Mouse (Mus musculus) limb, embryonic 10.5 days (tissue): ENCODE measurements around the gene Plekho1. TPM values are rescaled to one million over a fixed set of nuclear protein-coding genes. Genes with fewer than 3 reads are reported as not detected.

Experiments
- DNase-seq: peaks from one replicate; pipeline ENCODE4 v3.0.0-alpha.2; 2017; ENCODE audit warnings: low spot score
- H3K27ac ChIP-seq: fragments of 300-500 bp; sonication (generic); 2 replicates; pipeline ENCODE4 v1.5.1; 2016; ENCODE audit warnings: mild to moderate bottlenecking
- H3K27me3 ChIP-seq: fragments of 300-500 bp; sonication (generic); 2 replicates; pipeline ENCODE4 v1.6.1; 2016; ENCODE audit warnings: low read depth, mild to moderate bottlenecking; ENCODE audit not compliant: poor library complexity, severe bottlenecking
- H3K36me3 ChIP-seq: fragments of 300-500 bp; sonication (generic); 2 replicates; pipeline ENCODE4 v1.6.1; 2016; ENCODE audit warnings: mild to moderate bottlenecking, moderate library complexity
- H3K4me1 ChIP-seq: fragments of 300-500 bp; sonication (generic); 2 replicates; pipeline ENCODE4 v1.6.1; 2016
- H3K4me3 ChIP-seq: fragments of 300-500 bp; sonication (generic); 2 replicates; pipeline ENCODE4 v1.5.1; 2016; ENCODE audit warnings: mild to moderate bottlenecking, moderate library complexity
- H3K9me3 ChIP-seq: fragments of 300-500 bp; sonication (generic); replicated peaks from 2 replicates; pipeline ENCODE4 v1.6.1; 2016; ENCODE audit warnings: mild to moderate bottlenecking
- WGBS: fragments of 180-500 bp; shearing (Covaris S2); methylation state at CpG from one replicate; pipeline ENCODE4 v1.1.7; 2016; 5-methylcytosine and 5-hydroxymethylcytosine counted together
- polyA plus RNA-seq: library from polyadenylated mRNA; unstranded; fragments of >200 nt; fragmentation: Nextera tagmentation; extraction: Ambion mirVana; gene quantifications from 2 replicates; pipeline ENCODE4 v1.2.1, GENCODE M21; 2016

Gene Plekho1
- polyA plus RNA-seq, 1 experiment from 2014 or later = 81.9 TPM

GRCm38 (mm10) chr3:96029336-96029735 is 33.5 kb upstream of the Plekho1 start:
- DNase-seq = no peak
- Histone ChIP-seq H3K4me3 (no peak overlapping the region), H3K9me3 (no peaks in the 10 kb centered on the region), H3K4me1 (no peaks in the 10 kb centered on the region), H3K27ac (no peak overlapping the region), H3K27me3 (no peaks in the 10 kb centered on the region), H3K36me3 (0 out of 2 replicates have a peak, but pooled peaks cover 6% of the 10 kb centered on the region)
- 90% methylated on average over 3 of the region's 3 CpGs for WGBS

DNA sequence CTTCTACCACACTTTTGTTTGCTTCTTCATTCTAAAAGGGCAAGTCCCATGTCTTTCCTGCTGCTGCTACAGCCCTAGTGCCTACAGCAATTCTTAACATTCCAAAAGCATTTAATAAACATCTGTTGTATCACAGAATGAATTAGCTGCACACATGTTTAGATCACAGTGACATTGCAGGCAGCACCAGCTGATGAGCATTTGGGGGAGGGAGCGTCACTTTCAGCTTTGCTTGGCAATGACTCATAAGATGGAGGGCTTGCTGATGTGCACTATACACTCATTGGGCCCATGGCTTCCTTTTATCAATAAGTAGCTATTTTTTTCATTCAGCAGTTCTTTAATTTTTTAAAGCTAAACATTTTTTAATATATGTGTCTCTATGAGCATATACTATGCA is 32.1 kb upstream of the Plekho1 start:
- Histone ChIP-seq H3K27ac (no peak overlapping the region), H3K4me3 (no peak overlapping the region), H3K36me3 (0 out of 2 replicates have a peak, but pooled peaks cover 3% of the 10 kb centered on the region), H3K9me3 (no peaks in the 10 kb centered on the region), H3K27me3 (no peaks in the 10 kb centered on the region), H3K4me1 (no peaks in the 10 kb centered on the region)
- WGBS = 87% methylated on average over 1 of the region's 1 CpGs
- DNase-seq = no peak

GRCm38 (mm10) chr3:96027145-96027544 is 31.3 kb upstream of the Plekho1 start:
- H3K36me3 ChIP-seq = 0 out of 2 replicates have a peak, but pooled peaks cover 3% of the 10 kb centered on the region
- 80% methylated on average over 1 of the region's 1 CpGs for WGBS
- no peak for DNase-seq
- H3K9me3 ChIP-seq = no peaks in the 10 kb centered on the region
- H3K4me1 ChIP-seq = no peaks in the 10 kb centered on the region
- no peak overlapping the region for H3K27ac ChIP-seq
- H3K4me3 ChIP-seq = no peak overlapping the region
- H3K27me3 ChIP-seq = no peaks in the 10 kb centered on the region

DNA sequence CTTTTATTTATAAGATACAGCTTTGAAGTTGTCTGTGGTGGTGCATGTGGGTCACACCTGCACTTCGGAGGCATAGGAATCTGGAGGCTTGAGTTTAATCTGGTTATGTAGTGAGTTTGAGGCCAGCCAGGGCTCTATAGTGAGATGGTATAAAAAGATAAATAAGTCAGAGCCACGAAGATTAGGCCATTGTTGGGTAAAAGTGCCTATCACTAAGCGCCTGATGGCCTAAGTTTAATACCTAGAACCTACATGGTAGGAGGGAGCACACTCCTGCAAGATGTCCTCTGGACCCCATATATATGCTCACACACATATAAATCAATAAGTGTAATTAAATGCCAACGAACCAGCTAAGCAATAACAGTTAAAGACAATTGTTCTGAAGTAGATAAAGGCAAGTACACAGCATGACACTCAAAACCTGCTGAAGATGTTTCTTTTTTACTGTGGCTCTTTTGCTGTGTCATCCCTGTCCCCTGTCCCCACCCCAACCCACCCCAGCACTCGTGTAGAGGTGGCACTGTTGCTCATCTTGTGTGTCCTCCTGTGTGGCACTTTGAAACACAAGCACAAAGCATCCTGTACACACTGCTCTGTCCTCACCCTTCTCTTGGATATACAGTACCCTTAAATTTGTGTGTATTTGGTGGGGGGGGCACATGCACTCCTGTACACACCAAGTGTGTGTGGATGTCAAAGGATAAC is 25.8 kb upstream of the Plekho1 start:
- no peaks in the 10 kb centered on the region for H3K9me3 ChIP-seq
- WGBS = 77% methylated on average over 5 of the region's 5 CpGs

DNA sequence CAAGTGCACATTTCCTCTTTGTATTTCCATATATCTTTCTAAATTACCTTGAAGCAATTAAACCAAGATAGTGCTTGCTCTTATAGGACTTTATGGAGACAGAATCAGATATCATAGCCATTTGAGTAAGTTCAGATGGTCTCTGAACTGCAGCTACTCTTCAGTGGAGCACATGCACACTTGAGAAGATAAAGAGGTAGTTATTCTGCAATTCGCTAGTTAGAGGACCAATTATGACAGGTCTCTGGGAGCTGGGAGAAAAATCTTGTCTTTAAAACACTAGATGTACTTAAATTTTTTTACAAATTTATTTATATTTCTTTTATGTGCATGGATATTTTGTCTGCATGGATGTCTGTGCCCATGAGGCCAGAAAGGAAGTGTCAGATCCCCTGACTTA is 24.9 kb upstream of the Plekho1 start:
- WGBS = 91% methylated on average over 1 of the region's 1 CpGs
- no peaks in the 10 kb centered on the region for H3K27me3 ChIP-seq
- no peaks in the 10 kb centered on the region for H3K9me3 ChIP-seq
- no peak for DNase-seq
- no peak overlapping the region for H3K4me3 ChIP-seq
- no peaks in the 10 kb centered on the region for H3K36me3 ChIP-seq
- no peak overlapping the region for H3K27ac ChIP-seq
- H3K4me1 ChIP-seq = no peaks in the 10 kb centered on the region

More for the DNA sequence above, 25.8 kb upstream of the Plekho1 start:
- no peaks in the 10 kb centered on the region for H3K36me3 ChIP-seq
- no peaks in the 10 kb centered on the region for H3K27me3 ChIP-seq
- H3K4me1 ChIP-seq = no peaks in the 10 kb centered on the region
- H3K4me3 ChIP-seq = no peak overlapping the region
- DNase-seq = no peak
- H3K27ac ChIP-seq = no peak overlapping the region

DNA sequence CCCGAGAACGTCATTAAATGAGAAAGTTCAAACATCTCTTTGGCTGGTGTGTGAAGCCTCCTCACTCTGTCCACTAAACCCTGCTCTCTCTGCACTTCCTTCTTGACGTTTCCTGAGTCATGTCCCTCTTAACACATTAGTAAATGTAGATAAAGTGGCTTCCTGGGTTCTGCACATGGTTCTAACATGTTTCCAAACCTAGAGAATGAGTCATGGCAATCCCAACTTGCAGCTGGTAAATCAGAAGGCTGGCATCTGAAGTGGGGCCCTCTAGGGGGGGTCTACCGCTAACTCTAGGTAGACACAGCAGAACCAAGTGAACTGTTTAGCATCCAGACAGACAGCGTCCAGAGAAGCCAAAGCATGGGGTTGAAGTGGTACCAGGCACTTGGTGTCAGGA is 21.7 kb upstream of the Plekho1 start:
- no peaks in the 10 kb centered on the region for H3K27me3 ChIP-seq
- no peaks in the 10 kb centered on the region for H3K4me1 ChIP-seq
- no peaks in the 10 kb centered on the region for H3K36me3 ChIP-seq
- H3K27ac ChIP-seq = no peak overlapping the region
- 79% methylated on average over 5 of the region's 5 CpGs for WGBS
- no peaks in the 10 kb centered on the region for H3K9me3 ChIP-seq
- no peak for DNase-seq
- no peak overlapping the region for H3K4me3 ChIP-seq

- Histone ChIP-seq H3K36me3 (no peaks in the 10 kb centered on the region), H3K9me3 (no peaks in the 10 kb centered on the region), H3K27ac (no peak overlapping the region), H3K27me3 (no peaks in the 10 kb centered on the region), H3K4me3 (no peak overlapping the region), H3K4me1 (no peaks in the 10 kb centered on the region)
- DNase-seq = no peak
- WGBS = 99% methylated on average over 2 of the region's 2 CpGs
Measured at GRCm38 (mm10) chr3:96016257-96016889, 20.6 kb upstream of the Plekho1 start.

GRCm38 (mm10) chr3:96015681-96016080 is 19.9 kb upstream of the Plekho1 start:
- no peaks in the 10 kb centered on the region for H3K27me3 ChIP-seq
- DNase-seq = no peak
- H3K36me3 ChIP-seq = peaks cover 2% of the 10 kb centered on the region; the same call in 1 of the 2 replicates
- H3K27ac ChIP-seq = no peak overlapping the region
- no peaks in the 10 kb centered on the region for H3K4me1 ChIP-seq
- WGBS = 86% methylated on average over 2 of the region's 2 CpGs
- H3K9me3 ChIP-seq = no peaks in the 10 kb centered on the region
- no peak overlapping the region for H3K4me3 ChIP-seq

DNA sequence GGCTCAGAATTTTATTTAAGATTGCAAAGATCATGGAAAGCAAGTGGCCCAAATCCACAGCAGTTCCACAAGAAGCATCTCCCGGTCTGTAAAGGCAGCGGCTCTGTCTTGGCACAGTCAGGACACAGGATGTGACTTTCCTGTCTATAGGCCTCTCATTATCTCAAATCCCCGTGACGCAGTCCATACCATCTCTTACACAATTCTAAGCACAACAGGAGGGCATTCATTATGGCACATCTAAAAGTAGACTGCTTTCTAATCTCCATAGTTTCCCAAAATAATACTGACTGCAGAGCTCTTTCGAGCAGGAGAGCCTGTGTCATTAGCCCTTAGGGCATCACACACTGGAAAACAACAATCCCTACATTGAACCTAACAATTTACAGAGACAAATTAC is 17.0 kb upstream of the Plekho1 start:
- no peak overlapping the region for H3K27ac ChIP-seq
- H3K4me1 ChIP-seq = no peaks in the 10 kb centered on the region
- H3K36me3 ChIP-seq = peaks cover 4% of the 10 kb centered on the region; the same call in 1 of the 2 replicates
- no peaks in the 10 kb centered on the region for H3K9me3 ChIP-seq
- 85% methylated on average over 5 of the region's 5 CpGs for WGBS
- DNase-seq = no peak
- no peaks in the 10 kb centered on the region for H3K27me3 ChIP-seq
- H3K4me3 ChIP-seq = no peak overlapping the region

- H3K4me1 ChIP-seq = no peaks in the 10 kb centered on the region
- peaks cover 4% of the 10 kb centered on the region; the same call in 1 of the 2 replicates for H3K36me3 ChIP-seq
- H3K27ac ChIP-seq = no peak overlapping the region
- H3K27me3 ChIP-seq = no peaks in the 10 kb centered on the region
- DNase-seq = no peak
- H3K9me3 ChIP-seq = no peaks in the 10 kb centered on the region
- H3K4me3 ChIP-seq = no peak overlapping the region
- WGBS = 88% methylated on average over 6 of the region's 6 CpGs
Measured at GRCm38 (mm10) chr3:96008463-96008862, 12.7 kb upstream of the Plekho1 start.

- Histone ChIP-seq H3K4me3 (no peak overlapping the region), H3K9me3 (no peaks in the 10 kb centered on the region), H3K36me3 (peaks cover 13% of the 10 kb centered on the region; the same call in 1 of the 2 replicates), H3K4me1 (peaks cover 25% of the 10 kb centered on the region), H3K27me3 (no peaks in the 10 kb centered on the region), H3K27ac (no peak overlapping the region)
- DNase-seq = no peak
- 96% methylated on average over 1 of the region's 1 CpGs for WGBS
Measured at GRCm38 (mm10) chr3:96001560-96001959, 5.8 kb upstream of the Plekho1 start.

- WGBS = 74% methylated on average over 9 of the region's 9 CpGs
- Histone ChIP-seq H3K27ac (no peak overlapping the region), H3K9me3 (no peaks in the 10 kb centered on the region), H3K27me3 (no peaks in the 10 kb centered on the region), H3K4me1 (peaks cover 27% of the 10 kb centered on the region), H3K36me3 (peaks cover 13% of the 10 kb centered on the region; the same call in 1 of the 2 replicates), H3K4me3 (no peak overlapping the region)
- no peak for DNase-seq
Measured at GRCm38 (mm10) chr3:96000921-96001501, 5.2 kb upstream of the Plekho1 start.

GRCm38 (mm10) chr3:96000080-96000632 is 4.4 kb upstream of the Plekho1 start:
- peaks cover 13% of the 10 kb centered on the region; the same call in 1 of the 2 replicates for H3K36me3 ChIP-seq
- peaks cover 27% of the 10 kb centered on the region for H3K4me1 ChIP-seq
- DNase-seq = no peak
- H3K27me3 ChIP-seq = no peaks in the 10 kb centered on the region
- no peak overlapping the region for H3K27ac ChIP-seq
- no peaks in the 10 kb centered on the region for H3K9me3 ChIP-seq
- WGBS = 90% methylated on average over 14 of the region's 14 CpGs
- no peak overlapping the region for H3K4me3 ChIP-seq
